Mouse (Mus musculus) megakaryocyte, adult 5-6 weeks (primary cell): ENCODE measurements around the gene Blmh. TPM values are rescaled to one million over a fixed set of nuclear protein-coding genes. Genes with fewer than 3 reads are reported as not detected.

Experiments used
- ATAC-seq: 2 replicates; pipeline ENCODE4 v1.8.0; 2016; ENCODE audit warnings: mild to moderate bottlenecking, inconsistent platforms; ENCODE audit not compliant: poor library complexity, severe bottlenecking
- total RNA-seq, 2 experiments: library from RNA; stranded (forward) in 1 of 2; stranded (reverse) in 1 of 2; fragments of 153-499, 151-499 nt in 1 of 2; fragments of 221-1000, 200-1000 nt in 1 of 2; gene quantifications; 2 replicates each; pipeline versions ENCODE4 v1.2.3 to v1.2.4; 2015 to 2017

Gene Blmh
- total RNA-seq (2015), result 48.4 and 55.6 TPM in 2 replicates
- total RNA-seq (2017), result 139 and 143 TPM in 2 replicates

GRCm38 (mm10) chr11:76924759-76925236 is at the start of gene Blmh:
Gene Blmh, plus strand, starts transcription at chr11:76924809.
- ATAC-seq, result no peak

GRCm38 (mm10) chr11:76879816-76880215 is 44.8 kb upstream of the Blmh start:
- ATAC-seq, result peak; percentile 81

- ATAC-seq, result peak; percentile 64
These were observed 40.2 kb upstream of the Blmh start for GRCm38 (mm10) chr11:76884451-76884850.

GRCm38 (mm10) chr11:76889339-76890164 is 35.1 kb upstream of the Blmh start:
- peak; percentile 43 for ATAC-seq

- ATAC-seq, result no peak
These were observed 33.4 kb upstream of the Blmh start for GRCm38 (mm10) chr11:76891171-76891570.

- no peak for ATAC-seq
These were observed 32.8 kb upstream of the Blmh start for GRCm38 (mm10) chr11:76891738-76892349.

GRCm38 (mm10) chr11:76892972-76893371 is 31.6 kb upstream of the Blmh start:
- ATAC-seq, result no peak

GRCm38 (mm10) chr11:76893570-76893969 is 31.0 kb upstream of the Blmh start:
- ATAC-seq, result no peak

GRCm38 (mm10) chr11:76894240-76894639 is 30.4 kb upstream of the Blmh start:
- ATAC-seq, result peak; percentile 85

GRCm38 (mm10) chr11:76896360-76896759 is 28.2 kb upstream of the Blmh start:
- no peak for ATAC-seq

GRCm38 (mm10) chr11:76897126-76897525 is 27.5 kb upstream of the Blmh start:
- ATAC-seq, result no peak

GRCm38 (mm10) chr11:76897871-76898270 is 26.7 kb upstream of the Blmh start:
- no peak for ATAC-seq

- ATAC-seq, result no peak
These were observed 25.9 kb upstream of the Blmh start for GRCm38 (mm10) chr11:76898751-76899150.

- peak; percentile 35; the same call in 1 of the 2 replicates for ATAC-seq
These were observed 24.6 kb upstream of the Blmh start for GRCm38 (mm10) chr11:76899758-76900738.

- ATAC-seq, result 0 out of 2 replicates have a peak, but pooled peaks have one; percentile 5
These were observed 22.8 kb upstream of the Blmh start, which contains the start of gene Tmigd1 for GRCm38 (mm10) chr11:76901579-76902361. Gene Tmigd1, plus strand, starts transcription at chr11:76902159.

- ATAC-seq, result no peak
These were observed 20.3 kb upstream of the Blmh start for GRCm38 (mm10) chr11:76904340-76904739.

- ATAC-seq, result no peak
These were observed 16.0 kb upstream of the Blmh start for GRCm38 (mm10) chr11:76908651-76909050.

GRCm38 (mm10) chr11:76911325-76912054 is 13.1 kb upstream of the Blmh start:
- ATAC-seq, result no peak

- no peak for ATAC-seq
These were observed 12.6 kb upstream of the Blmh start for GRCm38 (mm10) chr11:76912055-76912395.
